Mouse (Mus musculus) midbrain, embryonic 16.5 days (tissue): ENCODE measurements around the gene Bmf. TPM values are rescaled to one million over a fixed set of nuclear protein-coding genes. Genes with fewer than 3 reads are reported as not detected.
A peak's percentile ranks its signal among the peaks of the same experiment; 100 is the strongest.

Experiments
- ATAC-seq: fragments of 200-750 bp; cut with Nextera tagmentation; 2 replicates; pipeline ENCODE4 v1.8.0; 2017; ENCODE audit warnings: moderate TSS enrichment
- H3K27ac ChIP-seq: fragments of 300-500 bp; sonication (generic); 2 replicates; pipeline ENCODE4 v1.5.1; 2014; ENCODE audit warnings: mild to moderate bottlenecking, low read length, mixed read lengths
- H3K27me3 ChIP-seq: fragments of 300-500 bp; sonication (generic); 2 replicates; pipeline ENCODE4 v1.6.1; 2014; ENCODE audit warnings: low read depth, low read length, mixed read lengths; ENCODE audit not compliant: control insufficient read depth, insufficient read depth
- H3K36me3 ChIP-seq: fragments of 300-500 bp; sonication (generic); 2 replicates; pipeline ENCODE4 v1.6.1; 2014; ENCODE audit warnings: mild to moderate bottlenecking, low read length, moderate library complexity, mixed read lengths; ENCODE audit not compliant: control insufficient read depth, insufficient read depth
- H3K4me1 ChIP-seq: fragments of 300-500 bp; sonication (generic); 2 replicates; pipeline ENCODE4 v1.6.1; 2014; ENCODE audit warnings: mild to moderate bottlenecking, low read length, mixed read lengths; ENCODE audit not compliant: control insufficient read depth, insufficient read depth
- H3K4me2 ChIP-seq: fragments of 300-500 bp; sonication (generic); 2 replicates; pipeline ENCODE4 v1.6.1; 2014; ENCODE audit warnings: mild to moderate bottlenecking, low read length, mixed read lengths
- H3K4me3 ChIP-seq: fragments of 300-500 bp; sonication (generic); 2 replicates; pipeline ENCODE4 v1.5.1; 2014; ENCODE audit warnings: low read depth, mild to moderate bottlenecking, low read length, moderate library complexity, mixed read lengths
- H3K9ac ChIP-seq: fragments of 300-500 bp; sonication (generic); 2 replicates; pipeline ENCODE4 v1.6.1; 2014; ENCODE audit warnings: low read depth, low read length, mixed read lengths
- H3K9me3 ChIP-seq: fragments of 300-500 bp; sonication (generic); replicated peaks from 2 replicates; pipeline ENCODE4 v1.6.1; 2014; ENCODE audit warnings: mild to moderate bottlenecking, low read length, mixed read lengths; ENCODE audit not compliant: control insufficient read depth, poor library complexity, severe bottlenecking
- WGBS: fragments of 180-500 bp; shearing (Covaris S2); extraction: QIAGEN DNeasy Blood & Tissue Kit; methylation state at CpG from one replicate; pipeline ENCODE4 v1.1.7; 2014; 5-methylcytosine and 5-hydroxymethylcytosine counted together
- polyA plus RNA-seq: library from polyadenylated mRNA; unstranded; fragments of >200 nt; fragmentation: Nextera tagmentation; extraction: Ambion mirVana; gene quantifications from 2 replicates; pipeline ENCODE4 v1.2.1, GENCODE M21; 2015

The Bmf gene
- 1.2 and 2.0 TPM in 2 replicates for polyA plus RNA-seq

GRCm38 (mm10) chr2:118549507-118550473 lies at the start of gene Bmf:
TSS of gene Bmf (minus strand) at chr2:118549687.
- H3K4me1 ChIP-seq, result peaks cover 26% of the 10 kb centered on the region
- H3K27ac ChIP-seq, result peak within 1 kb of the TSS; percentile 18; the same call in 1 of the 2 replicates
- H3K27me3 ChIP-seq, result peaks cover 8% of the 10 kb centered on the region
- H3K9ac ChIP-seq, result peak within 1 kb of the TSS; percentile 78
- peak within 1 kb of the TSS; percentile 73 for H3K4me3 ChIP-seq
- ATAC-seq, result peak; percentile 93
- peak within 1 kb of the TSS; percentile 91 for H3K4me2 ChIP-seq
- under 1% methylated on average over 45 of the region's 45 CpGs for WGBS
- H3K9me3 ChIP-seq, result no peaks in the 10 kb centered on the region
- H3K36me3 ChIP-seq, result no peaks in the 10 kb centered on the region

DNA sequence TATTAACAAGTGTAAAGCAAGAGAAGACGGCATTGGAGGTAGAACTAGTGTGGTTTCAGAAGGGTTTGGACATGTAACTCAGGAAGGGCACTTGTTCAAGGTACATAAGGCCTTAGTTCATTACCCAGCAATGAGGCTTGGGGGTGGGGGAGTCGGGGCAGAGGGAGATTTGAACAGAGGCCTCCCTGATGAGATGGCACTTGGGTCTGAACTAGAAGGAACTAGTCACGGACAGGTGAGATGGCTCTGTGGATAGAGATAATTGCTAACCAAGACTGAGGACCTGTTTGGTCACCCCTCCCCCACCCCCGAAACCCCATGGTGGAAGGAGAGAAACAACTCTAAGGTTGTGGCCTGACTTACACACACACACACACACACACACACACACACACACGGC lies 49.6 kb upstream of the Bmf start:
- Histone ChIP-seq H3K9me3 (no peaks in the 10 kb centered on the region), H3K27me3 (no peaks in the 10 kb centered on the region), H3K27ac (no peak overlapping the region), H3K9ac (no peak overlapping the region), H3K36me3 (no peaks in the 10 kb centered on the region), H3K4me3 (peak overlapping the region; percentile 61; the same call in 1 of the 2 replicates), H3K4me2 (peak overlapping the region; percentile 86; the same call in 1 of the 2 replicates), H3K4me1 (peaks cover 4% of the 10 kb centered on the region)
- WGBS, result 36% methylated on average over 5 of the region's 5 CpGs
- ATAC-seq, result no peak

GRCm38 (mm10) chr2:118597673-118598568 lies 48.4 kb upstream of the Bmf start, which contains the start of gene Bub1b:
TSS of gene Bub1b (plus strand) at chr2:118598211.
- Histone ChIP-seq H3K9me3 (no peaks in the 10 kb centered on the region), H3K27ac (no peak within 1 kb of the TSS), H3K36me3 (no peaks in the 10 kb centered on the region), H3K27me3 (no peaks in the 10 kb centered on the region), H3K4me1 (peaks cover 4% of the 10 kb centered on the region), H3K9ac (peak within 1 kb of the TSS; percentile 66), H3K4me3 (peak within 1 kb of the TSS; percentile 61), H3K4me2 (peak within 1 kb of the TSS; percentile 86)
- 5% methylated on average over 41 of the region's 41 CpGs for WGBS
- peak; percentile 99 for ATAC-seq

DNA sequence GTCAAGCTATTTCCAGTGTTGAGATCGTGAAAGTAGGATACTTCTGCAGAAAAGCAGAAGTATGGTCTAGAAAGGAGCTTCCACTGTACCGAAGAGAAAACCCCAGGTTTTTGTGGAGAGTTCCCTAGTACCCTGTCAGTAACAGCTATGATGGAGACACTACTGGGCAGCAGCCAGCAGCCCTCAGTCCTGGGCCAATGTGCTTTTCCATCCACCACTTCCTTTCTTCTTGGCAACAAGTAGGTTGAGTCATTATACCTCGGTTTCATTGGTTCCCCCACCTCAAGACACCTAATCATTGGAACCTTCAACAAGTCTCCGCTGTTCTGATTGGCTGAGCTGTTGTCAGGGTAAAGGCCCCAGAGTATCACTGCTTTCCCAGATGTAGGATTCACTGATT lies 41.6 kb upstream of the Bmf start:
- no peaks in the 10 kb centered on the region for H3K27me3 ChIP-seq
- H3K9ac ChIP-seq, result no peak overlapping the region
- H3K36me3 ChIP-seq, result no peaks in the 10 kb centered on the region
- 93% methylated on average over 4 of the region's 4 CpGs for WGBS
- H3K4me1 ChIP-seq, result no peaks in the 10 kb centered on the region
- H3K27ac ChIP-seq, result no peak overlapping the region
- no peaks in the 10 kb centered on the region for H3K9me3 ChIP-seq
- ATAC-seq, result no peak
- no peak overlapping the region for H3K4me2 ChIP-seq
- no peak overlapping the region for H3K4me3 ChIP-seq

DNA sequence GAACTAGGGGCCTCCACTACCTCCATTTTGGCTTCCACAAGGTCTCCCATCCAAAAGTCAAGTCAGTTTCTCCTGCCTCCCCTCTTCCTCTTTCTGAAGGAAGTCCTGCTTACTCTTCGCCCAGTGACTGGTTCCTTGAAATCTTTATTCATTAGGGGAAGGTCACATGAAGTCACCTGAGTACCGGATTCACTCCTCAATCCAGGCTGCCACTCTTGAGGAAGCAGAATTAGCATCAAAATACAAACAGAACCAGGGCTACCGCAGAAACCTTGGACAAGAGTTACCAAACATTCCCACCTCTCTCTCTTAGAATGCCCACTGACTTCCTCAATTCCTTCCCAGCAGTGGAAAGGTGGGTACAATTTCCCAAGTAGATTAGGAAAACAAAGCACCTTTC lies 38.2 kb upstream of the Bmf start:
- ATAC-seq, result no peak
- H3K36me3 ChIP-seq, result no peaks in the 10 kb centered on the region
- H3K4me3 ChIP-seq, result no peak overlapping the region
- no peak overlapping the region for H3K9ac ChIP-seq
- no peaks in the 10 kb centered on the region for H3K9me3 ChIP-seq
- 57% methylated on average over 3 of the region's 3 CpGs for WGBS
- H3K27ac ChIP-seq, result no peak overlapping the region
- no peak overlapping the region for H3K4me2 ChIP-seq
- no peaks in the 10 kb centered on the region for H3K27me3 ChIP-seq
- H3K4me1 ChIP-seq, result no peaks in the 10 kb centered on the region

DNA sequence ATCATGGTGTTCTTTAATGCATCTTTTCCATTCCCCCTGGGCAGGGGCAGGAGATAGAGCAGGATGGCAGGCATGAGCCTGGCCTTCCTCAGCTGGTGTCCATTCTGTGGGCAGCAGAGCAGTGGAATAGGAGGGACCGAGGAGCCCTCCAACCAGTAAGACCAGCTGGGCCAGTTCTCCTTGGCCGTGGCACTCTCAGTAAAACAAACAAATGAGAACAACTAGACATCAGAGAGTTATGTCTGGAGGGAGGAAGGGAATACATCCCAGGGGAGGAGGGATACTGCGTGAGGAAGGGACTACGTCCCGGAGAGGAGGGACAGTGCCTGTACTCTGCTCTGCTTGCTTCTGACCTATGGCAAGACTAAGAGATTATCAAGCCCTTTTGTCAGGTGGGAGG lies 36.5 kb upstream of the Bmf start:
- 86% methylated on average over 5 of the region's 5 CpGs for WGBS
- Histone ChIP-seq H3K27ac (no peak overlapping the region), H3K27me3 (no peaks in the 10 kb centered on the region), H3K36me3 (no peaks in the 10 kb centered on the region), H3K9ac (no peak overlapping the region), H3K9me3 (no peaks in the 10 kb centered on the region), H3K4me2 (no peak overlapping the region), H3K4me1 (no peaks in the 10 kb centered on the region), H3K4me3 (no peak overlapping the region)
- no peak for ATAC-seq

- Histone ChIP-seq H3K27me3 (no peaks in the 10 kb centered on the region), H3K9ac (no peak overlapping the region), H3K4me1 (no peaks in the 10 kb centered on the region), H3K4me2 (no peak overlapping the region), H3K36me3 (no peaks in the 10 kb centered on the region), H3K4me3 (no peak overlapping the region), H3K27ac (no peak overlapping the region), H3K9me3 (no peaks in the 10 kb centered on the region)
- no peak for ATAC-seq
- 95% methylated on average over 3 of the region's 3 CpGs for WGBS
These were observed 23.6 kb upstream of the Bmf start for GRCm38 (mm10) chr2:118573135-118573534.

DNA sequence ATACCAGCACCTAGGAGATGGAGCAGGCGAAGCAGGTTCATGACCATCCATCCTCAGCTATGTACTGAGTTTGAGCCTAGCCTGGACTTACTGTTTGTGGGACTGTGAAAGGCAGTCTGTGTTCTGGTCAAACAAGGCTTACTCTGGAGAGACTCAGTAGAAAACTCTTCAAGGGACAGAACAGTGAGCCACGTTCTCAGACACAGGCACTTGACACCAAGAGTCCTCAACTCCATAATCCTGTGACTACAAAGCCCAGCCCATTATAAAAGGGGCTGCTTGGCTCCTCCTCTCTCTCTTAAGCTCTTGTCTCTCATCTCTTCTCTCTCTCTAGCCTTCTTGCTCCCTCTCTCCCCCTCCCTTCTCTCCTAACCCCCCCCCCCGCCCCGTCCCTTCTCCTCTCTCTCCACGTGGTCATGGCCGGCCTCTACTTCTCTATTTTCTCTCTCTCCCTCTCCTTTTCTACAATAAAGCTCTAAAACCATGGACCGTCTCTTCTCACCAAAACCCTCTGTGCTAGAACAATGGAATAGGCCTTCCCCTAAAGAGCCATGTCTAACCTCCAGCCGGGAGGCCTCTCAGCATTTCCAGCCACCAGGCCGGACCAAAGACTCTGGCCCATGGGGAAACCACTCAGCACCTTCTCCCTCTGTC lies 22.8 kb upstream of the Bmf start:
- H3K4me2 ChIP-seq, result no peak overlapping the region
- no peak for ATAC-seq
- no peaks in the 10 kb centered on the region for H3K36me3 ChIP-seq
- 50% methylated on average over 9 of the region's 9 CpGs for WGBS
- H3K27ac ChIP-seq, result no peak overlapping the region
- no peak overlapping the region for H3K4me3 ChIP-seq
- no peak overlapping the region for H3K9ac ChIP-seq
- H3K4me1 ChIP-seq, result no peaks in the 10 kb centered on the region
- H3K27me3 ChIP-seq, result no peaks in the 10 kb centered on the region
- H3K9me3 ChIP-seq, result no peaks in the 10 kb centered on the region
